Mouse (Mus musculus): Measurements from ENCODE around the gene Agpat3.

Gene Agpat3

GRCm38 (mm10) chr10:78351887-78352665 is at the start of gene Agpat3:
Gene Agpat3, minus strand, starts transcription at chr10:78352489.
- peak; percentile 79 for ATAC-seq (ENCODE audit: low TSS enrichment)

GRCm38 (mm10) chr10:78401127-78401526 is 48.8 kb upstream of the Agpat3 start:
- no peak for ATAC-seq (ENCODE audit: low TSS enrichment)

DNA sequence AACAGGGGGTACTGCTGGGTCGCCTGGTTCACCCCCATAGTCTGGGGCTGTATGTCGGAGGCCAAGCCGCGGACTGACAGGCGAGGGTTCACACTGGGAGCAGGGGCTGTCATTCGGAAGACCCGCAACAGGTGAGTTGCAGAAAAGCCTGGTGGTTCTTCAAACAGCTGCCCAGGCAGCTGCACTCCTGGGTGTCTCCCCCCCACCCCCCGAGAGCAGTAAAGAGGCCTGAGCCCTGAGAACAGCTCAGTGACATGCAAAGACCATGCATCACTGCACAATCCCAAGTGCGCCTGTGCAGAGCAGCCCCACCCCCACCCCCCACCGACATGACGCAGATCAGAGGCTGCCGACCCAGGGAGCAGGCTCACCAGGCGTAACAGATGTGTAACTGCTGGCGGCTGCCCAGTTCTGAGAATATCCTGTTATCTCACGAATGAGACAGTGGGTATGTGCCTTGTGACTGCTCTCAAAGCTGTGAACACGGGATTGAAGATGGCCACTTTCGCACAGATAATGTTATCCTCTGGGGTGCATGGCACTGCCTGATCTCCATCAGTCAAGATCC is 46.9 kb upstream of the Agpat3 start:
- ATAC-seq (ENCODE audit: low TSS enrichment): 0 out of 2 replicates have a peak, but pooled peaks have one; percentile 7

GRCm38 (mm10) chr10:78396625-78396885 is 44.3 kb upstream of the Agpat3 start:
- 0 out of 2 replicates have a peak, but pooled peaks have one; percentile 6 for ATAC-seq (ENCODE audit: low TSS enrichment)

DNA sequence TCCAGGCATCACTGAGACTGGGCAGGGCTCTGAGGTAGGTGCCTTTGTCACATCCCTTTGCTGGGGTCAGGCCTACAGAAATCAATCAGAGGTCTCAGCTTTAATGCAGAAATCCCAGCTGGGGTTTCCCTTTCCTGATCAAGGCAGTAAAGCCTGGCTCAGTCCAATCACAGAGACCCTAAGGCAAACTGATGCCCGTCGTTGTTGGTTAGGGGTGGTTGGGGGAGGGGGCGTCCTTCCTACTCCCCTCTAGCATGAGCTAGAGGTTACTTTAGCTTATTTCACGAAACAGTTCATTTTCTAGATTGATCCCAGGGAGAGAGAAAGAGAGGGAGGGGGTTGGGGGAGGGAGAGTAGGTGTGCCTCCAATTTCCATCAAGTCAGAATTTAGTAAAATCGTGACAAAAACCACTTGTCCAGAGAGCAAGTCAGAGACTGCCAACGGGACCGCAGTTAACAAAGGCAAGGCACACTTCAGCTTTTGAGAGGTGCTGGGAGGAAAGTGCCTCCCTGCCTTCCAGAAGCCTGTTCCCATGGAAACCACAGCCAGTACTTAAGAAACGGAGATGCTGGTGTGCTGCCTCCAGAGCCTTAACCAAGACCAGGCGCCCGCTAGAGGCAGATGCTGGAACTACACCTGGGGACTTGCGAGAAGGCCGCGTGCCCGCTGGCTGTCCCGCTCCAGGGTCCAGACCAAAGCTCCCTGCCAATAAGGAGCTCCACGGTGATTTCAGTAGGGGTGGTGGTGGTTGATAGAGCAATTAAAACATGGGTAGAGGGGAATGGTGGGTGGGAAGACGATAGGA is 43.7 kb upstream of the Agpat3 start:
- ATAC-seq (ENCODE audit: low TSS enrichment): peak; percentile 93

GRCm38 (mm10) chr10:78395377-78395776 is 43.1 kb upstream of the Agpat3 start:
- ATAC-seq (ENCODE audit: low TSS enrichment): no peak

DNA sequence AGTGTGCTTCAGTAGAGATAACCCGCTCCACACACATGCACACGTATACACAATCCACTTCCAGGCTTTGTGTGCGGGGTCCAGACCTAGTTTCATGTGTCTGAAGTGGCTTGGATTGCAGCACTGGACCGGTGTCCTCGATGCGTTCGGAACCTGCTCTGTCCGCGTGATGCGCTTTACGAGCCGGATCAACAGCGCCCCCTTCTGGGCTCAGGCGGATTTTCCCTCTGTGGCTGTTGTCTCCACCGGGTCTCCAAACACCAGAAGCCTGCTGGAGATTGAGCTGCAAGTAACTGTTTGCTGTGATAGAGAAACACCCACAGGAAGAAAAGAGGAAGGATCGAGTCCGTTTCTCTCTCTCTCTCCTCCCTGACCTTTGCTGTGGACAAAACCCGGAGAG is 39.8 kb upstream of the Agpat3 start:
- ATAC-seq (ENCODE audit: low TSS enrichment): peak; percentile 5; the same call in 1 of the 2 replicates

GRCm38 (mm10) chr10:78390982-78391470 is 38.7 kb upstream of the Agpat3 start:
- ATAC-seq (ENCODE audit: low TSS enrichment): no peak

DNA sequence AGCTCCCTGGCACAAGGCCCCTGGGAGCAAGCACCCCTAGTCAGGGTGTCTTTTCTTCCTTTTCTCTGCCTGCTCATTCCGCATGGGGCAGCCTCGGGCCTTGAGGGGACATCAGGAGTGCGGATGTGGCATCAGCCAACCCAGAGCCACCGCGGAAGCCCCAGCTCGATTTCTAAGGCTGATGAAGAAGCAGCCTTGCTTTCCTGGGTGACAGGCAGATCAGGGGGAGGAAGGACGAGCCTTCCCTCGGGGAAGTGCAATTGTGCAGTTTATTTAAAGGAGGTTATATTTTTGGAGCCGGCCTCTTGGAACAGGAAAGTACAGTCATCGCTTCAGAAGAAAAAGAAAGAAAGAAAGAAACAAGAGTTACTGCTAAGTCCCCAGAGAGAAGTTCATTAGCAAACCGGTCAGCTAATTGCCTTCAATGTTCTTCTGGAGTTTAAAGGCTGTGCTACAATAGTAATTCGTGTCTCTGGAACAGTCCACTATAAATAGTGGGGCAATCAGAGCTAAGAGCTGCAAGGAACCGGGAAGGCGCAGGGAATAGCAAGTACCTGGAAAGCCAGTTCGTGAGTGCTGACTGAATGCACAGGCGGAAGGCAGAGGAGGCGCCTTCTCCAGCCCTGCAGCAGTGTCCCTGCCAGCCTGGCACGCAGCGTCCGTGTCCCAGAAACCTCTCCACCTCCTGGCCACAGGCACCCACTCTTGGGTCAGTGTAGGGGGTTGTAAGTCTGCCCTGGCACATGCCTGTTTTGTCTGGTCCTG is 36.1 kb upstream of the Agpat3 start:
- peak; percentile 66 for ATAC-seq (ENCODE audit: low TSS enrichment)

DNA sequence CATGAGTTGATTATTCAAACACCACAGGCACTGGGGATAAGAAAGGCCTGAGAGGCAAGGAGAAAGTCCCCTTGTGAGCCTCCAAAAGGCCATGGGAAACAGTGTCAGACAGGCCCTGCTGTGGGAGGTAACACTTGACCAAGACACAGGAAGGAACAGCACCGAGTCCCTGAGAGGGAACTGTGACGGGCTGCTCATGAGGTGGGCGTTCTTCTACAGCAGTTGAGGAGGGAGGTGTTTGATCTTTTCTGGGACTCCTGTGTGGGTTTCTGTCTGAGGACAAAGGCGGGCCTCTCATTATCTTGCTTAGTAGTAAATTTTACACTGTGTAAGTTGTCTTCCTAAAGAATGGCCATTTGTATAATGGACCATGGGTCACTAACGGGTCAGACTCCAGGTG is 33.2 kb upstream of the Agpat3 start:
- ATAC-seq (ENCODE audit: low TSS enrichment): peak; percentile 77

GRCm38 (mm10) chr10:78383567-78383966 is 31.3 kb upstream of the Agpat3 start:
- ATAC-seq (ENCODE audit: low TSS enrichment): no peak

- ATAC-seq (ENCODE audit: low TSS enrichment): no peak
Measured at GRCm38 (mm10) chr10:78378516-78378915, 26.2 kb upstream of the Agpat3 start.

DNA sequence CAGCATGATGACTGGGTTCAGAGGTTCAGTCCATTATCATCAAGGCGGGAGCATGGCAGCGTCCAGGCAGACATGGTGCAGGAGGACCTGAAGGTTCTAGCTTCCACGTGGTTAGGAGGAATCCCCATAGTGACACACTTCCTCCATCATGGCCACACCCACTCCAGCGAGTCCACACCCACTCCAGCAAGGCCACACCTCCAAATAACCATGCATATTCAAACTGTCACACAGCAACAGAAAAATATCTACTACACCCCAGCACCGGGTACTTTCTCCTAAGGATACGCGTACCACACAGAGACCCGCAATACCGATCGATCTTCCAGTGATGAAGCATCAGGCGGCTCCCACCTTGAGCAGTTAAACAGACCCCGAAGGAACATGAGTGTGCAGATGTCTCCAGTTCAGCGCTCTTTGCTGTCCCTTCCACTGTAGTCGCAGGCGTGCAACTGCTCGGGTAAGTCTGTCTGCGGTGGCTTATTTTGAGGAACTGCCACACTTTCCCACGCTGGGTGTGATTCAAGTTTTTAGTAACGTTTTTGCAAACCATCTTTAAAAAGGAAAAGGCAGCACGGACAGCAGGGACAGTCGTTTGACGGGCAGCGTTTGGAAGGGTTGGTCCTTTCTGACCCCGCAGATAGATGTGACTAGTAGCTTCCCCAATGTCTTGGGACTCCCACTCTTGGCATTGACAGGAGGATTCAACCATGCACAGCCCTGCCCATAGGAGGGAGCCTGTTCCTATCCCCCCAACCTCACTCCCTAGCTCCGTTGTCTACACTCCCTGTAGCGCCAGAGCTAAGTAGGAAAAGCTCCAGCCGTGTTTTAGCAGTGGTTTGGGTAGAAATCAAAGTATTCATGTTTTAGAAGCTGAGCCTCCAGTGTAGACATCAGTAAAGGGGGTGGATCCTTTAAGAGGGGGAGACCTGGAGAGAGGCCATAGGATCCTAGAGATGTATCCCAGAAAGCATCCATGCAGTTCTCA is 20.7 kb upstream of the Agpat3 start:
- peak; percentile 83 for ATAC-seq (ENCODE audit: low TSS enrichment)

- ATAC-seq (ENCODE audit: low TSS enrichment): no peak
Measured at GRCm38 (mm10) chr10:78371746-78372145, 19.5 kb upstream of the Agpat3 start.

- no peak for ATAC-seq (ENCODE audit: low TSS enrichment)
Measured at GRCm38 (mm10) chr10:78367586-78367985, 15.3 kb upstream of the Agpat3 start.

DNA sequence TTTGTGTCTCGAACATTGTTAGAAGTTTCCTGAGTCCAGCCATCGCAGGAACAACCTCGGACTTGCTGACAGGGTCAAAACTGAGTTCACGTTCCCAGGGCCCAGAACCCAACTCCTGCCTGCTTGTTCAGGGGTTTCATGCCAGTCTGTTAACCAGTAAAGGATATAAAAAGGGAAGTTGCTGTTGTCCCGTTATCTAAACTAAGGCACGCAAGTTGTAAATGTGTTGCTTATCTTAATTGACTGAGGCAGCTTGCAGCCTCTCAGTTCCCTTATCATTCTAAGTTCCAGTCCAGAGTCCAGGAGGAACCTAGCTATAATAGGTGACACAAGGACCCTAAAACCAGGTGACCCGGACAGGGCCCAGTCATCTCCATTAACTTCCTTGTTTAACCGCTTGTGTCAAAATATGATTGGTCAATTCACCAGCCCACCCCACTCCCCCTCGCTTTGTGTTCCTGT is 14.6 kb upstream of the Agpat3 start:
- ATAC-seq (ENCODE audit: low TSS enrichment): no peak

DNA sequence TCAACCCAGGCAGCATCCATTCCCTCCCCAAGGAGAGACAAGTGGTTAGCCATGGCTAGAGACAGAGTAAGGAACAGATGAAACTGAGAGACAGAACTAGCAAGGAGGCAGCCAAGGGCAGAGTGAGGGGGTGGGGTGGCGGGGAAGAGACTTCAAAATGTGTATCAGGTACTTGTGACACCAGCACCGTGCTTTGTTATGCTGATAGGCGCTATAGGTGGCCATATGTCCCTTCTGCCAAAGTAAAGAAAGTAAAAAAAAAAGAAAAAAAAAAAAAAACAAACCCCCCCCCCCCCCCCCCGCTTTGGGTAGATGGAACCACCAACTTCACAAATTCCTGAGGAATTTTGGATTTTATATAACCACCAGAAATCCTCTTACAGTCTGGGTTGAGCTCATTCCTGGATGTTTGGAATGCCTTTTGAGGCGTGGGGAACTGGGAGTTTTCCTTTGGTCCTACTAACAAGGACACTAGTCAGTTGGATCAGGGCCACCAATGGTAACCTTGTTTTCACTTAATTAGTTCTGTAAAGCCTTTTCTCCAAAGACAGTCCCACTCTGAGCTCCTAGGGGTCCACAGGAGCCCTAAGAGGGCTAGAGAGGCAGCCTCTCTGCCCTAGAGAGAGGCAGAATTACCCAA is 14.0 kb upstream of the Agpat3 start:
- no peak for ATAC-seq (ENCODE audit: low TSS enrichment)

- no peak for ATAC-seq (ENCODE audit: low TSS enrichment)
Measured at GRCm38 (mm10) chr10:78365555-78365954, 13.3 kb upstream of the Agpat3 start.

DNA sequence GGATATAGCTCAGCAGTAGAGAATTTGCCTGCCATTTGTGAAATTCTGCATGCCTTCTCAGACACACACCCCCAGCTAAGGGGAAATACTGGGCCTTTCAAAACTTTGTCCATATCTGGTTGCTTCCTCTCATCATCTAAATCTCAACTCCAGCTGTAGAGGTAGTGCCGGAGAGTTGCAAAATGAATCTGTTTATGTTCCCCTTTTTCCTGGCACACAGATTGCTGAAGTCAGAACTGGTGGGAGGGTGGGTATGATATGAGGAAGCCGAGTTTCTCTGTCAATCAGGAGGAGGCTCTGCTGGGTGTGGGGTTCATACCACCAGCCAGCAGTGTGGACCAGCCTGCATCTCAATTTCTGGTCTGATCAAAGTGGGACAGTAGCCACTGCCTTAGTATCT is 11.8 kb upstream of the Agpat3 start:
- ATAC-seq (ENCODE audit: low TSS enrichment): no peak; the same call in 1 of the 2 replicates

DNA sequence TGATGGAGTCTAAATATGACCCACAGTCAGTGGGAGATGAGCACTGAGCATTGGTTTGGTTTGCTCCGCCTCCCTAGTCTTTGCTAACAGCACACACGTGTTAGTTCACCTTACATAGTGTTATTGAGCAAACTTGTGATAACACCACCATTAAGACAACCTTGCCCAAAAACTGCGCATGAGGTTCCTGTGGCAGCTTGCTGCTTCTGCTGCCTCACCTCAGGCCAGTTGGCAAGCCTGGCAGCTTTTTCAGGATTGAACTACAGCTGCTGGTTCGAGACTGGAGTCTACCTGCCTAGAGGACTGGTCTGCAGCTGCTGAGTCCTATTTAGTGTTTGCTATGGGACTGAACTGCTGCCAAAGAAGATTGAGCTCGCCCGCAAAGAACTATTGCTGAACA is 11.1 kb upstream of the Agpat3 start:
- no peak for ATAC-seq (ENCODE audit: low TSS enrichment)
